Mouse (Mus musculus): ENCODE measurements around the gene Nxn. TPM values are rescaled to one million over a fixed set of nuclear protein-coding genes. Genes with fewer than 3 reads are reported as not detected.

Nxn gene
- polyA plus RNA-seq, 1 experiment from 2014 or later = 59.5 TPM

Other genes with a start within 250 kb of the Nxn start
- gene Vps53, start 219.5 kb downstream of the Nxn start, polyA plus RNA-seq (2016; fragmentation: Nextera tagmentation; extraction: Ambion mirVana) = 36.5 and 41.4 TPM in 2 replicates
- gene Fam57a, start 219.5 kb downstream of the Nxn start, polyA plus RNA-seq (2016; fragmentation: Nextera tagmentation; extraction: Ambion mirVana) = 32.2 and 32.4 TPM in 2 replicates
- 0.88 TPM in 1 of 2 replicates, not detected in the other for gene Dbil5, start 181.5 kb downstream of the Nxn start, polyA plus RNA-seq (2016; fragmentation: Nextera tagmentation; extraction: Ambion mirVana)
- 45.4 and 51.3 TPM in 2 replicates for gene Gemin4, start 181.5 kb downstream of the Nxn start, polyA plus RNA-seq (2016; fragmentation: Nextera tagmentation; extraction: Ambion mirVana)
- gene Mrm3, start 155.4 kb downstream of the Nxn start, polyA plus RNA-seq (2016; fragmentation: Nextera tagmentation; extraction: Ambion mirVana) = 23.4 and 24.5 TPM in 2 replicates
- 130 and 135 TPM in 2 replicates for gene Glod4, start 155.4 kb downstream of the Nxn start, polyA plus RNA-seq (2016; fragmentation: Nextera tagmentation; extraction: Ambion mirVana)
- 127 and 128 TPM in 2 replicates for gene Timm22, start 7.8 kb upstream of the Nxn start, polyA plus RNA-seq (2016; fragmentation: Nextera tagmentation; extraction: Ambion mirVana)
- gene Abr, start 223.2 kb upstream of the Nxn start, polyA plus RNA-seq (2016; fragmentation: Nextera tagmentation; extraction: Ambion mirVana) = 26.9 and 37.6 TPM in 2 replicates